Mouse (Mus musculus) midbrain, embryonic 15.5 days (tissue): ENCODE measurements around the gene Tspan18. TPM values are rescaled to one million over a fixed set of nuclear protein-coding genes. Genes with fewer than 3 reads are reported as not detected.
A peak's percentile ranks its signal among the peaks of the same experiment; 100 is the strongest.

Experiments
- ATAC-seq: fragments of 200-750 bp; cut with Nextera tagmentation; replicated peaks from 2 replicates; pipeline ENCODE4 v1.8.0; 2017; ENCODE audit warnings: moderate TSS enrichment
- H3K27ac ChIP-seq: fragments of 300-500 bp; sonication (generic); 2 replicates; pipeline ENCODE4 v1.5.1; 2015; ENCODE audit warnings: mild to moderate bottlenecking, inconsistent platforms
- H3K27me3 ChIP-seq: fragments of 300-500 bp; sonication (generic); replicated peaks from 2 replicates; pipeline ENCODE4 v1.6.1; 2015; ENCODE audit warnings: inconsistent platforms
- H3K36me3 ChIP-seq: fragments of 300-500 bp; sonication (generic); replicated peaks from 2 replicates; pipeline ENCODE4 v1.6.1; 2015; ENCODE audit warnings: inconsistent platforms
- H3K4me1 ChIP-seq: fragments of 300-500 bp; sonication (generic); 2 replicates; pipeline ENCODE4 v1.6.1; 2015; ENCODE audit warnings: inconsistent platforms
- H3K4me2 ChIP-seq: fragments of 300-500 bp; sonication (generic); 2 replicates; pipeline ENCODE4 v1.6.1; 2015; ENCODE audit warnings: inconsistent platforms, mild to moderate bottlenecking, moderate library complexity
- H3K4me3 ChIP-seq: fragments of 300-500 bp; sonication (generic); 2 replicates; pipeline ENCODE4 v1.5.1; 2015; ENCODE audit warnings: mild to moderate bottlenecking, inconsistent platforms
- H3K9ac ChIP-seq: fragments of 300-500 bp; sonication (generic); 2 replicates; pipeline ENCODE4 v1.6.1; 2015; ENCODE audit warnings: mild to moderate bottlenecking, inconsistent platforms
- H3K9me3 ChIP-seq: fragments of 300-500 bp; sonication (generic); 2 replicates; pipeline ENCODE4 v1.6.1; 2016; ENCODE audit warnings: inconsistent platforms
- WGBS: fragments of 180-500 bp; shearing (Covaris S2); methylation state at CpG from one replicate; pipeline ENCODE4 v1.1.7; 2015; ENCODE audit warnings: mixed read lengths; 5-methylcytosine and 5-hydroxymethylcytosine counted together
- polyA plus RNA-seq: library from polyadenylated mRNA; unstranded; fragments of >200 nt; fragmentation: Nextera tagmentation; extraction: Ambion mirVana; gene quantifications from 2 replicates; pipeline ENCODE4 v1.2.1, GENCODE M21; 2015

Tspan18 gene
- polyA plus RNA-seq, 1 experiment from 2014 or later, result 22.6 TPM

GRCm38 (mm10) chr2:93268711-93269270, 65.5 kb downstream of the Tspan18 start:
- no peak overlapping the region for H3K4me2 ChIP-seq
- no peak overlapping the region for H3K27ac ChIP-seq
- 86% methylated on average over 3 of the region's 3 CpGs for WGBS
- no peak overlapping the region for H3K4me3 ChIP-seq
- H3K9ac ChIP-seq, result no peak overlapping the region
- H3K36me3 ChIP-seq, result no peaks in the 10 kb centered on the region
- no peaks in the 10 kb centered on the region for H3K9me3 ChIP-seq
- no peak for ATAC-seq
- H3K4me1 ChIP-seq, result peaks cover 40% of the 10 kb centered on the region
- no peaks in the 10 kb centered on the region for H3K27me3 ChIP-seq

- H3K27me3 ChIP-seq, result no peaks in the 10 kb centered on the region
- H3K9ac ChIP-seq, result no peak overlapping the region
- H3K4me3 ChIP-seq, result no peak overlapping the region
- no peaks in the 10 kb centered on the region for H3K9me3 ChIP-seq
- peak overlapping the region; percentile 51; the same call in 1 of the 2 replicates for H3K27ac ChIP-seq
- peaks cover 35% of the 10 kb centered on the region for H3K4me1 ChIP-seq
- no peak overlapping the region for H3K4me2 ChIP-seq
- H3K36me3 ChIP-seq, result no peaks in the 10 kb centered on the region
- ATAC-seq, result no peak
- 67% methylated on average over 4 of the region's 4 CpGs for WGBS
Observed at GRCm38 (mm10) chr2:93267791-93268190, 66.5 kb downstream of the Tspan18 start.

- WGBS, result 37% methylated on average over 7 of the region's 7 CpGs
Observed at GRCm38 (mm10) chr2:93266565-93267169, 67.6 kb downstream of the Tspan18 start.

GRCm38 (mm10) chr2:93262291-93263285, 71.7 kb downstream of the Tspan18 start:
- Histone ChIP-seq H3K4me2 (no peak overlapping the region), H3K4me1 (peaks cover 33% of the 10 kb centered on the region), H3K27me3 (no peaks in the 10 kb centered on the region), H3K9ac (no peak overlapping the region), H3K27ac (no peak overlapping the region), H3K4me3 (no peak overlapping the region), H3K9me3 (no peaks in the 10 kb centered on the region), H3K36me3 (no peaks in the 10 kb centered on the region)
- WGBS, result 77% methylated on average over 5 of the region's 5 CpGs
- ATAC-seq, result no peak

More at GRCm38 (mm10) chr2:93266565-93267169, 67.6 kb downstream of the Tspan18 start:
- H3K4me1 ChIP-seq, result peaks cover 29% of the 10 kb centered on the region
- no peak overlapping the region for H3K9ac ChIP-seq
- H3K4me2 ChIP-seq, result no peak overlapping the region
- ATAC-seq, result peak; percentile 18; the same call in 1 of the 2 replicates
- no peaks in the 10 kb centered on the region for H3K9me3 ChIP-seq
- H3K36me3 ChIP-seq, result no peaks in the 10 kb centered on the region
- no peak overlapping the region for H3K4me3 ChIP-seq
- H3K27me3 ChIP-seq, result no peaks in the 10 kb centered on the region
- peak overlapping the region; percentile 51 for H3K27ac ChIP-seq

GRCm38 (mm10) chr2:93261521-93262290, 72.6 kb downstream of the Tspan18 start:
- H3K27ac ChIP-seq, result no peak overlapping the region
- peaks cover 33% of the 10 kb centered on the region for H3K4me1 ChIP-seq
- H3K4me2 ChIP-seq, result no peak overlapping the region
- no peaks in the 10 kb centered on the region for H3K27me3 ChIP-seq
- ATAC-seq, result no peak
- no peaks in the 10 kb centered on the region for H3K36me3 ChIP-seq
- H3K9me3 ChIP-seq, result no peaks in the 10 kb centered on the region
- no peak overlapping the region for H3K9ac ChIP-seq
- H3K4me3 ChIP-seq, result no peak overlapping the region
- WGBS, result 68% methylated on average over 6 of the region's 6 CpGs

- WGBS, result 37% methylated on average over 4 of the region's 4 CpGs
- Histone ChIP-seq H3K9ac (no peak overlapping the region), H3K27ac (no peak overlapping the region)
Observed at GRCm38 (mm10) chr2:93257634-93258033, 76.7 kb downstream of the Tspan18 start.

GRCm38 (mm10) chr2:93256735-93257405, 77.4 kb downstream of the Tspan18 start:
- 56% methylated on average over 7 of the region's 8 CpGs for WGBS
- H3K27me3 ChIP-seq, result no peaks in the 10 kb centered on the region
- no peaks in the 10 kb centered on the region for H3K36me3 ChIP-seq
- H3K4me3 ChIP-seq, result no peak overlapping the region
- H3K4me1 ChIP-seq, result peaks cover 44% of the 10 kb centered on the region
- H3K9ac ChIP-seq, result no peak overlapping the region
- H3K27ac ChIP-seq, result 0 out of 2 replicates have a peak overlapping the region, but pooled peaks have one; percentile 28
- peak; percentile 18; the same call in 1 of the 2 replicates for ATAC-seq
- H3K9me3 ChIP-seq, result no peaks in the 10 kb centered on the region
- no peak overlapping the region for H3K4me2 ChIP-seq

More at GRCm38 (mm10) chr2:93257634-93258033, 76.7 kb downstream of the Tspan18 start:
- Histone ChIP-seq H3K4me2 (no peak overlapping the region), H3K4me1 (peaks cover 38% of the 10 kb centered on the region), H3K36me3 (no peaks in the 10 kb centered on the region), H3K4me3 (no peak overlapping the region), H3K9me3 (no peaks in the 10 kb centered on the region), H3K27me3 (no peaks in the 10 kb centered on the region)
- no peak for ATAC-seq

- Histone ChIP-seq H3K9me3 (no peaks in the 10 kb centered on the region), H3K4me2 (no peak overlapping the region), H3K27me3 (no peaks in the 10 kb centered on the region), H3K36me3 (no peaks in the 10 kb centered on the region), H3K4me3 (no peak overlapping the region), H3K27ac (peak overlapping the region; percentile 67), H3K9ac (no peak overlapping the region), H3K4me1 (peaks cover 55% of the 10 kb centered on the region)
- peak; percentile 49 for ATAC-seq
- WGBS, result 23% methylated on average over 9 of the region's 9 CpGs
Observed at GRCm38 (mm10) chr2:93252356-93252755, 81.9 kb downstream of the Tspan18 start.

- peaks cover 44% of the 10 kb centered on the region for H3K4me1 ChIP-seq
- no peak overlapping the region for H3K4me2 ChIP-seq
- H3K4me3 ChIP-seq, result no peak overlapping the region
- no peak overlapping the region for H3K9ac ChIP-seq
- WGBS, result 44% methylated on average over 7 of the region's 7 CpGs
- no peaks in the 10 kb centered on the region for H3K27me3 ChIP-seq
- no peaks in the 10 kb centered on the region for H3K9me3 ChIP-seq
- no peak for ATAC-seq
- H3K36me3 ChIP-seq, result no peaks in the 10 kb centered on the region
- peak overlapping the region; percentile 22; the same call in 1 of the 2 replicates for H3K27ac ChIP-seq
Observed at GRCm38 (mm10) chr2:93250611-93251010, 83.7 kb downstream of the Tspan18 start.

GRCm38 (mm10) chr2:93249058-93249457, 85.2 kb downstream of the Tspan18 start:
- H3K4me3 ChIP-seq, result no peak overlapping the region
- H3K27ac ChIP-seq, result 0 out of 2 replicates have a peak overlapping the region, but pooled peaks have one; percentile 20
- H3K27me3 ChIP-seq, result no peaks in the 10 kb centered on the region
- H3K9ac ChIP-seq, result no peak overlapping the region
- ATAC-seq, result no peak
- no peaks in the 10 kb centered on the region for H3K9me3 ChIP-seq
- WGBS, result 56% methylated on average over 6 of the region's 6 CpGs
- no peaks in the 10 kb centered on the region for H3K36me3 ChIP-seq
- H3K4me1 ChIP-seq, result peaks cover 44% of the 10 kb centered on the region
- no peak overlapping the region for H3K4me2 ChIP-seq

- H3K27ac ChIP-seq, result no peak overlapping the region
- no peak overlapping the region for H3K4me3 ChIP-seq
- 87% methylated on average over 8 of the region's 8 CpGs for WGBS
- H3K4me2 ChIP-seq, result no peak overlapping the region
- no peaks in the 10 kb centered on the region for H3K27me3 ChIP-seq
- no peaks in the 10 kb centered on the region for H3K36me3 ChIP-seq
- H3K4me1 ChIP-seq, result peaks cover 12% of the 10 kb centered on the region
- ATAC-seq, result no peak
- H3K9me3 ChIP-seq, result no peaks in the 10 kb centered on the region
- no peak overlapping the region for H3K9ac ChIP-seq
Observed at GRCm38 (mm10) chr2:93244090-93244443, 90.2 kb downstream of the Tspan18 start.
